Mouse (Mus musculus): Measurements from ENCODE around the gene Nisch.

The Nisch gene

DNA sequence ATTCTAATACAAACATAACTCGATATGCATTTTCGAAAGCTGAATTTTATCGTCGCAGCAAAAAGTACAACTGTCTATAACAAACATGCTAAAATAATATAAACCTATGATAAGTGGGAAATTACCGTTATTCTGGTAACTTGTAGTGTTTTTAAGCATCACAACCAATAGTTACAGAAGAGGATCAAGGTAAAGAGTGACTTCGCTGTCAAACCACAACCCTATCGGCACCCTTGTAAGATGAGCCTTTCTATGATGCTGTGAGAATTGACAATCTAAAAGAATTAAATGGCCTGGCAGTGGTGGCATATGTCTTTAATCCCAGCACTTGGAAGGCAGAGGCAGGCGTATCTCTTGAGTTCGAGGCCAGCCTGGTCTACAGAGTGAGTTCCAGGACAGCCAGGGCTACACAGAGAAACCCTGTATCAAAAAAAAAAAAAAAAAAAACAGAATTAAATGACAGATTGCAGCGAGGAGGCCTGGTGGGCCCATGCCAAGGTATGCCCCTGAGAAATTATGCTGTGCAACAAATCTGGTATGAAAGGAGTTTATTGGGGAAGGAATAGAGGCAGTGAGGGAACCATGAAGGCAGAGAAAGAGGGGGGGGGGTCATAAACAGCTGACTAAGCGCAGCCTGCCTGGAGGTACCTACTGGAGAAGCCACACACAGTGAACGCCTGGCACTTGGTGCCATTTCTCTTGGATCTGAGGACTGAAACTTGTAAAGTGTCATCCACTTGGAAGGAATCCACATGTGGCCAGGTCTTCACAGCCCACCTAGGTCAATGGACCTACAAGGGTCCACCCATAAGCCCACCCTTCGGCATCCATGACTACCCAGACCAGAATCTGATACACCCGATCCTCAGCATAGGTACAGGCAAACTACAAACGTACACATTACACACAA is 87.2 kb downstream of the Nisch start:
- no peak for DNase-seq

DNA sequence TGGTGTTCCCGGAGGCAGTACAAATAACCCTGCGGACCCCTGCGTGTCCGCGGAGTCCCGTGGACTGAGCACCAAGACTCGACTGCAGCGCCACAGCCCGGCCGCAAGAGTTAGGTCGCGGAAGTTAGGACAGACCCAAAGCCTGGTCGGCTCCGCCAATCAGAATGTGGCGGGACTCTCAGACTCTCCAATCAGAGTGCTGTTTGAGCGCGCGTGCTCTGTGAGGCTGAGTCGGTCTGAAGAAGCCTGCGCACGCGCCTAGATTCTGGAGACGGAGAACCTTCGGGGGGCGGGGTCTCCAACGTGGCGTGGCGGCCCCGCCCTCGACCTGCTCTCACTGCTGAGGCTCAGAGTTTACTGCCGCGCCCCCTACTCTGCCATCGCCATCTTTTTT is 87.9 kb downstream of the Nisch start, which contains the start of gene Smim4:
TSS of gene Smim4 (minus strand) at position 131 of the 394 bp plus-strand sequence.
- DNase-seq = peak; percentile 98 to 99

DNA sequence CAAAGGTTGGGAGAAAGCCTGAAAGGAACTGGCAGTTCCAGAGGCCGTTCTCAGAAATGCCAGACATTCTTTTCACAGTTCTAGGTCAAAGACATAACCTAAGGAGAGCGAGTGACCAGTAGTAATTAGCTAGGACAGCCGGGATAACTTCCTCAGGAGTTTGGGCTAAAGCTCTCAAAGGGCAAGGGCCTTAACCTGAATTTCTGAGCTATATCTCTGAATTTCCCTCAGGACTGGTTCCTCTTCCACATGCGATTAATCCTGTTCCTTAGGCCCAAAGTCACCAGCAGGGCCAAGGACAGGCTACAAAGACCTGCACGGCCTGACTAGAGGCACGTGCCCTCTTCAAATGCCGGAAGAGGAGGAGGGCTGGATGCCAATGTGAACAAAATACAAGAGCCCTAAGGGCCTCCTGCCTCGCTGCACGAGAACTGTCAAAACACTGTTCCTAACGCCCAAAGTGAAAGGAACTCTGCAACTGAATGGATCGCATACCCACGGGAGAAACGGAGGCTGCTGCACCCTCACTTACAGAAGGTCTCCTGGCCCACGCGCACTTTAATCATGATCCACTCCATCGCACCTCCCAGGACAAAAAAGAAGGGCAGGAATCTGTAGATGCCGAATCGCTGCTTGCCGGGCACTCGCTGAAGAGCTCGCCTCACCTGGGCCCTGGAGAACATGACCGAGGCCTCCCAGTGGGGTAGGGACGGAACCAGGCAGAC is 88.5 kb downstream of the Nisch start:
- DNase-seq = peak; percentile 58 to 74

DNA sequence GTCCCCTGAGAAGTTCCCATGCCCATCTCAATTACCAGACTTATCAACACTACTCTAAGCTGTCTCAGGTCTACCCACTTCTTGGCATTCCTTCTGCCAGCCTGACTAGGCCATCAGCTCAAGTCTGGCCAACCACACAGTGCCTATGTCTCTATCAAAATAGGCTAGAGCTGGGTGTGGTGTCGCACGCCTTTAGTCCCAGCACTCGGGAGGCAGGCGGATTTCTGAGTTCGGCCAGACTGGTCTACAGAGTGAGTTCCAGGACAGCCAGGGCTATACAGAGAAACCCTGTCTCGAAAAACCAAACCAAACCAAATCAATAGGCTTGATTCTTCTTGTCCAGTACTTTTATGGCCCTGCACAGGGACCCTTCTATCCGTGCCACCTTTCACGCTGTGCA is 89.9 kb downstream of the Nisch start:
- no peak for DNase-seq

DNA sequence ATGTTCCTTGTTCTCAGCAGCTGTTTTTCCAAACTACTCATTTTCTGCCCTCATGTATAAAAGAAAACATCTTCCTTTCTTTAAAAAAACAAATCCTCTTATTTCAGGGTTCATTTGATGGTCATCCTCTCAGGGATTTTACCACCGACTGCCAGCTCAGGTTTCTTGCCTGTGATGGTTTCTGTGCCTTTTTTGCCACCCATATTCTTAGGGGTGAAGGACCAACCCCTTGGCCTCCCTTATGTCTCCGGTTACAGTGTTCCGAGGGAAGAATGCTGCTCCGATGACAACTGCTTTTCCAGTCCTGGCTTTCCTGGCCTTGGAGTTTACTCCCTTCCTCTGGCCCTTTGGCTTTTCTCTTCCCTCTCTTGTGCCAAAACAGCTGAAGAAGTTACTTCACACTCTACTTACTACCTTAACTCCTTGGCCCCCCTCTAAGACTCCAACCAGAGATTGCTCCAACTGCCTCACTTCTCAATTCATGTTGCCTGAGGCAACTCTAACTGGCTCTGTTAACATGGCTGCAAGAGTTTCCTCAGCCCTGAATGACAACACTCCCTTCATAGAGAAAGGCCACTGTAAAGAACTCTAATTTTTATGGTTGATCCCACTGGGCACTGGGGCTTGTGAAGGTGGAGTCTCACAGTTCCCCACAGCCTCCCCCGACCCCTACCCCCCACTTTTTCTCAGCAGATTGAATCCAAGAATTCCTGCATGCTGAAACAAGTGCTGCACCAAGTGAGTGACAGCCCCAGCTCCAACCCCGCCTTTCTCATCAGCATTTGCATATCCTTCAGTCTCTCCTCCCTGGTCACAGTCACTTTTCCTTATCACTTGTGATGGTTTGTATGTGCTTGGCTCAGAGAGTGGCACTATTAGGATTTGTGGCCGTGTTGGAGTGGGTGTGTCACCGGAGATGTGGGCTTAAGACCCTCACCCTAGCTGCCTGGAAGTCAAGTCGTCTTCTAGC is 91.4 kb downstream of the Nisch start:
- DNase-seq = no peak

Data from kidney, postnatal 4 days (tissue).